Mouse (Mus musculus): ENCODE data around the gene Creb5.

DNA sequence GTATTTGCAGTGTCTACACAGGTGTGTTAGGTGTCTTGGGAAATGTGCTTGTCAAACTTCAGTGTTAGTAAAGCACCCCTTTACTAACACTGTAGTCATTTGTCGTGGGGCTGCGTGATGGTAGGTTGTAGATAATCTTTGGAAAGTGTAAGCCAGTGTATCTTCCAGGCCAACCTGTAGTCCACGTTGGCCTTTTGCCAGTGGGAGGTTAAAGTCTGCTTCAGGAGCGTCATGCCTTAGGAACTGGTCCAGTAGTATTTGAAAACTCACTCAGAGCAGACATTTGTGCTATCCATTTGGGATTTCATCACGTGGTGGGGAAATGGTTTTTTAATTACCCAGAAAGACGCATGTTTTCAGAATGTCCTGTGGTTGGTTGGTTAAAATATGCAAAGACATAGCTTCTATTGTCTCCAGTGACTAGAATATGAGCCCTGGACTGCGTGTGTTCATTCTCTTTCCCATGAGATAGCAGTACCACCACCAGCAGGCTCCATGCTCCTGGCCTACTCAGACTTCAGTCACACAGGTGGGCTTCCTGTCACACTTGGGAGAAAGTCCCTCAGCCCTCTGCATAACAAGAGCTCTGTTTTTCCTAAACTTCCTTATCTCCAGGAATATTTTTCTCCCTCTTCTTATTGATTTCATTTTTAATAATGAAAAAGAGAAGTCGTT lies 212.7 kb downstream of the Creb5 start:
- TF ChIP-seq CTCF (IDR thresholded peaks at IDR 0.05; ENCODE audit: low read depth) (no peak), EP300 (IDR thresholded peaks at IDR 0.05; ENCODE audit: low read depth) (no peak)
